Mouse (Mus musculus) lung, postnatal 0 days (tissue): Measurements from ENCODE around the gene Esm1. TPM values are rescaled to one million over a fixed set of nuclear protein-coding genes. Genes with fewer than 3 reads are reported as not detected.

Experiments
- ATAC-seq: fragments of 200-750 bp; cut with Nextera tagmentation; 2 replicates; pipeline ENCODE4 v1.8.0; 2017; ENCODE audit warnings: moderate library complexity
- DNase-seq: peaks from one replicate; pipeline ENCODE4 v3.0.0-alpha.2; 2016; ENCODE audit warnings: low spot score
- H3K27ac ChIP-seq: fragments of 300-500 bp; sonication (generic); 2 replicates; pipeline ENCODE4 v1.5.1; 2014; ENCODE audit warnings: antibody characterized with exemption, mild to moderate bottlenecking, low read length, mixed read lengths
- H3K27me3 ChIP-seq: fragments of 300-500 bp; sonication (generic); replicated peaks from 2 replicates; pipeline ENCODE4 v1.6.1; 2014; ENCODE audit warnings: low read length, mixed read lengths; ENCODE audit not compliant: insufficient read depth
- H3K36me3 ChIP-seq: fragments of 300-500 bp; sonication (generic); 2 replicates; pipeline ENCODE4 v1.6.1; 2014; ENCODE audit warnings: low read length, mixed read lengths; ENCODE audit not compliant: insufficient read depth
- H3K4me1 ChIP-seq: fragments of 300-500 bp; sonication (generic); 2 replicates; pipeline ENCODE4 v1.6.1; 2014; ENCODE audit warnings: antibody characterized with exemption, low read depth, low read length, mixed read lengths; ENCODE audit not compliant: insufficient read depth
- H3K4me2 ChIP-seq: fragments of 300-500 bp; sonication (generic); replicated peaks from 2 replicates; pipeline ENCODE4 v1.6.1; 2014; ENCODE audit warnings: low read depth, mild to moderate bottlenecking, low read length, moderate library complexity, mixed read lengths
- H3K4me3 ChIP-seq: fragments of 300-500 bp; sonication (generic); 2 replicates; pipeline ENCODE4 v1.5.1; 2014; ENCODE audit warnings: low read depth, low read length
- H3K9ac ChIP-seq: fragments of 300-500 bp; sonication (generic); replicated peaks from 2 replicates; pipeline ENCODE4 v1.6.1; 2014; ENCODE audit warnings: low read depth, mild to moderate bottlenecking
- H3K9me3 ChIP-seq: fragments of 300-500 bp; sonication (generic); 2 replicates; pipeline ENCODE4 v1.6.1; 2016; ENCODE audit warnings: low read length, mixed read lengths
- CTCF ChIP-seq: IDR thresholded peaks from 2 replicates; pipeline ENCODE4 v1.5.1; 2016; ENCODE audit warnings: antibody characterized with exemption, mild to moderate bottlenecking
- EP300 ChIP-seq: IDR thresholded peaks from 2 replicates; pipeline ENCODE4 v1.6.1; 2016; ENCODE audit warnings: antibody characterized with exemption, mild to moderate bottlenecking, control low read depth
- WGBS: fragments of 180-500 bp; shearing (Covaris S2); extraction: QIAGEN DNeasy Blood & Tissue Kit; methylation state at CpG from one replicate; pipeline ENCODE4 v1.1.7; 2014; 5-methylcytosine and 5-hydroxymethylcytosine counted together
- polyA plus RNA-seq: library from polyadenylated mRNA; unstranded; fragments of >200 nt; fragmentation: Nextera tagmentation; extraction: Ambion mirVana; gene quantifications from 2 replicates; pipeline ENCODE4 v1.2.1, GENCODE M21; 2015

Gene Esm1
- polyA plus RNA-seq, 1 experiment from 2014 or later: 5.3 TPM

DNA sequence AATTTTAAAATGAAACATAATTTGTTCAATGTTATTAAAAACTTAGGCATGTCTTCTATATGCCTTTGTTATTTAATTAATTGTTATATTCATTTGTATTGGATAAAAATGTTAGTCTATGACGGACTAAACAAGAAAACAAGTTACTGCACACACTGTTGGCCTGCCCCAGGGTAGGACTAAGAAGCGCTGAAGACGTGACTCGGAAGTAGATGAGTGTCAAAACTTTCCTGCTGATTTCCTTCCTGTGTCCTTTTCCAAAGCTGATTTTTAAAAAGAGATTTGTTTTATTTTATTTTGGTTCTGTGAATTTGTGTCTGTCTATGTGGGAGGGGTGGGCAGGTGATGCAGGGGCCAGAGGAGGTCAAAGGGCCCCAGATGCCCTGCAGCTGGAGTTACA lies 25.7 kb upstream of the Esm1 start:
- Histone ChIP-seq H3K4me3 (no peak overlapping the region), H3K4me2 (no peak overlapping the region), H3K27ac (no peak overlapping the region), H3K4me1 (no peaks in the 10 kb centered on the region), H3K9me3 (no peaks in the 10 kb centered on the region; the same call in 1 of the 2 replicates), H3K27me3 (no peaks in the 10 kb centered on the region), H3K36me3 (no peaks in the 10 kb centered on the region), H3K9ac (no peak overlapping the region)
- WGBS: 85% methylated on average over 4 of the region's 4 CpGs
- DNase-seq (no peak), ATAC-seq (no peak)
- no peak for TF ChIP-seq EP300
- no peak for TF ChIP-seq CTCF

DNA sequence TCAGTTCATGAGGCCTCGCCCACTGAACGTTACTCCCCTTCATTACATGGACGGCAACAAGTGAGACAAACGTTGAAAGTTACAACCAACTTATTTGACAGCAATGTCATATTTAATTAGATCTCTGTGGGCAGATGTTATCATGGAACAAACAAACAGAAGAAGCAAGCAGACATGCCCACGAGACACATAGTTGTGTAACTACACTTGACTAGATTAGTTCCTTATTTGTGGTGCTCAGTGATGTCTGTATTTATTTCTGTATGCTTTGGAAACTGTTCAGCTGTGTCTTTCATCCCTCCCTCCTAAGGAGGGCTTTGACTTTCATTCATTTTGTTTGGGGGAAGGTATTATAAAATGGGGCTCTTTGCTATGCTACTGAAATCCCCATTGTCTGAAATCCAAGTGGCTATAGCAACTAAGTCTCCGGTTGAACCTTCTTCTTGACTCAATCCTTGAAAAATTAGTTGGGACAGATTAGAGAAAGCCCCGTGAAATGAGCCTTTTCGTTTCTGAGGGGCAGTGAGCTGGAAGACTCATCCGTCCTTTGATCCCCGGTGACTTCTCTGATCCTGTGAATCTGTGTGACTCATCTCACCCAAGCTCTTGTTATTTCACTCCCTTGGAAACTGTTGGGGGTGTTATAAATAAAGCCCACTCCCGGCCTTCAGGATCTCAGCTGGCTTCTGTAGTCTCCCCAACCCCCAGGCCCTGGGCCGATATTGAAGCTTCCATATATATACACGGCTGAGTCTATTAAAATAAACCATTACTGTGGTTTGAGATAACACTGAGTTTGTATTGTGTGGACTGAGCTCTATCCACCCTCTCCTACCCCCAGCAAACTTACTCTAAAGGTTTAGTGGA lies 12.4 kb upstream of the Esm1 start:
- DNase-seq (no peak), ATAC-seq (no peak)
- H3K9me3 ChIP-seq: no peaks in the 10 kb centered on the region
- no peaks in the 10 kb centered on the region for H3K36me3 ChIP-seq
- no peaks in the 10 kb centered on the region for H3K27me3 ChIP-seq
- no peaks in the 10 kb centered on the region for H3K4me1 ChIP-seq
- WGBS: 58% methylated on average over 13 of the region's 13 CpGs
- no peak overlapping the region for H3K27ac ChIP-seq
- no peak overlapping the region for H3K4me2 ChIP-seq
- no peak overlapping the region for H3K4me3 ChIP-seq
- TF ChIP-seq EP300 (no peak), CTCF (no peak)
- no peak overlapping the region for H3K9ac ChIP-seq

DNA sequence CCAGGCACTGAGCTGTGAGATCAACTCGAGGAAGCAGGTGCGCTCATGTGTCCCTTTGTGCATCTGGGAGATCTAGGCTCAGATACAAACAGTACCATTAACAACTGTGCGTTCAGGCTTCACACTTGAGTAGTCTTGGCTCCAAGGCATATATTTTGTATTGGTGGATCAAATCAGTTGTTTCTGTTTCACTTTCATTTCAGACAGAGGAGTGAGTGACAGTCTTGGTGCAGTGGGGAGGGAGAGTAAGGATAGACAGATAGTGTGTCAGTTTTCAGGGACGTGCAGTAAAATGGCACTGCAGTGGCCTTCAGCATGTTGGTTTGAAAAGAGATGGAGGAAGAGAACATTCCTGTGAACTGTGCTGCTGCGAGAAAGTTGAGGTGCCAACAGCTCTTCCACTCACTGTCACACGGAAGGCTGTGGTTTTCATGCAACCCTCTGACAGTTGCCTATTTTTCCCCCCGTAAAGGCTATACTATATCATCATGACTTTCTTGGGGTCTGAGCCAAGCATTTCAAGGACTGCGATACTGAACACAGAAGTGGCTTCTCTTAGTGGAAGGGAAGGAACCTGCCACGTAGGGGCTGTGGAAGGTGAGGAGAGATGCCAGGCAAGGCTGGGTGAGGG lies 11.5 kb upstream of the Esm1 start:
- no peaks in the 10 kb centered on the region for H3K9me3 ChIP-seq
- no peak overlapping the region for H3K4me2 ChIP-seq
- ATAC-seq (no peak), DNase-seq (no peak)
- H3K36me3 ChIP-seq: no peaks in the 10 kb centered on the region
- no peaks in the 10 kb centered on the region for H3K4me1 ChIP-seq
- TF ChIP-seq EP300 (no peak), CTCF (no peak)
- 69% methylated on average over 9 of the region's 9 CpGs for WGBS
- no peaks in the 10 kb centered on the region for H3K27me3 ChIP-seq
- H3K27ac ChIP-seq: no peak overlapping the region
- H3K4me3 ChIP-seq: no peak overlapping the region
- H3K9ac ChIP-seq: no peak overlapping the region

DNA sequence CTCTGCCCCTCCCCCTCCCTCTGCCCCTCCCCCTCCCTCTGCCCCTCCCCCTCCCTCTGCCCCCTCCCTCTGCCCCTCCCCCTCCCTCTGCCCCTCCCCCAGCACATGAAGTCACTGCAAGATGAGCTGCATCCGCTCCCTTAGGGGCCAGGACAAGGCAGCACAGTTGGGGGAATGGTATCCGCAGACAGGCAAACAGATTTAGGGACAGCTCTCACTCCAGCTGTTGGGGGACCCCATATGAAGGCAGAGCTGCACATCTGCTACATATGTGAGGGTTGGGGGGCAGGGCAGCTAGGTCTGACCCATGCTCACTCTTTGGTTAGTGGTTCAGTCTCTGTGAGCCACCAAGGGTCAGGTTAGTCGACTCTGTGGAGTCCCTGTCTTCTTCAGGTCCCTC lies 10.1 kb upstream of the Esm1 start:
- Histone ChIP-seq H3K9ac (no peak overlapping the region), H3K4me3 (no peak overlapping the region), H3K4me2 (no peak overlapping the region), H3K27me3 (no peaks in the 10 kb centered on the region), H3K9me3 (no peaks in the 10 kb centered on the region), H3K4me1 (no peaks in the 10 kb centered on the region), H3K36me3 (no peaks in the 10 kb centered on the region), H3K27ac (no peak overlapping the region)
- TF ChIP-seq CTCF (no peak), EP300 (no peak)
- no peak for DNase-seq
- 59% methylated on average over 3 of the region's 3 CpGs for WGBS
- ATAC-seq: no peak

DNA sequence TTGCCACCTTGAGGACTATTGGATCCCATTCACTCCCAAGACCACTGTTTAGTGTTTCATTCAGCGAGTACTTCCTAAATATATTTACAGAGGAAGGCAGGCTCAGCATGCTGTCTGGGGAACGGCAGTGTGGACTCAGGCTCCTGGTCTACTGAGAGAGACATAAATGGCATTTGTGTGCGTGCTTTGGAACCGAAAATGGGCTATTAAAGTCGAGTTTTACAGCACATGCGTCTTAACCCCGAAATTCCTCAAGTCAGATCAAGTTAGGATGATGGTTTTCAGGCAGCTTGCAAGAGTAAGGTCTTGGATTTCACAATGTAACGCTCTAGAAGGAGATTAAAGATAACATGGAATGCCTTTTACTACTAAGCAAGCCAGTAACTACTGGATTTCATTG lies 8.7 kb upstream of the Esm1 start:
- 57% methylated on average over 8 of the region's 8 CpGs for WGBS
- Histone ChIP-seq H3K27me3 (no peaks in the 10 kb centered on the region), H3K9ac (no peak overlapping the region), H3K9me3 (no peaks in the 10 kb centered on the region), H3K4me3 (no peak overlapping the region), H3K4me2 (no peak overlapping the region), H3K27ac (no peak overlapping the region), H3K36me3 (no peaks in the 10 kb centered on the region), H3K4me1 (no peaks in the 10 kb centered on the region)
- TF ChIP-seq CTCF (no peak), EP300 (no peak)
- no peak for ATAC-seq
- DNase-seq: no peak

DNA sequence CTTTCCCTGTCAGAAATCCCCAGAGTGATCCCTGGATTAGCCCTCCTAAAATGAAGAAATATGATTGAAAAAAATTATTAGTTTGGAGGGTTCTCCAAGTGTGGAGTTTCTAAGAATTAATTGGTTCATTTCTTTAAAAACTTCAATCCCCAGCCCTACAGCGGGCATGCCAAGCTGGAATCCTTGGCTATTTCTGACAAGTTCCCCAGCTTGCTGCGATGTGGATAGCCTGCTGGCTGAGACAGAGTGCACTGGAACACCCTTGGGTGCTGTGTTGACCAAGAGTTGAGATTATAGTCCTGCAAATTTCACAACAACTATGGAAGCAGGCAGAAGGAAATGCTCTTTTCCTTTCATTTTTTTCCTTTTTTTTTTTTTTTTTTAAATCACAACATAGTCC lies 7.8 kb upstream of the Esm1 start:
- no peak overlapping the region for H3K27ac ChIP-seq
- no peak for ATAC-seq
- H3K27me3 ChIP-seq: no peaks in the 10 kb centered on the region
- no peak for DNase-seq
- 87% methylated on average over 2 of the region's 2 CpGs for WGBS
- no peaks in the 10 kb centered on the region for H3K36me3 ChIP-seq
- no peak overlapping the region for H3K9ac ChIP-seq
- no peaks in the 10 kb centered on the region for H3K9me3 ChIP-seq
- no peaks in the 10 kb centered on the region for H3K4me1 ChIP-seq
- TF ChIP-seq CTCF: no peak
- no peak overlapping the region for H3K4me2 ChIP-seq
- H3K4me3 ChIP-seq: no peak overlapping the region
